Mouse (Mus musculus) left cerebral cortex, postnatal 25 days (tissue): Measurements from ENCODE around the gene Pot1a. TPM values are rescaled to one million over a fixed set of nuclear protein-coding genes. Genes with fewer than 3 reads are reported as not detected.

Experiments used
- DNase-seq, 2 experiments: peaks; one replicate each; pipeline ENCODE4 v3.0.0; 2022; ENCODE audit warnings: low spot score in 2 of 2, mixed read lengths in 1 of 2
- intact Hi-C: fragments of 180-260 bp; cut with DNase I; formaldehyde crosslinking; loops from one replicate; pipeline ENCODE4 v1.15.1; 2025
- total RNA-seq, 2 experiments: library from RNA; stranded (reverse); gene quantifications; 2 replicates each; pipeline ENCODE4 v1.2.3; 2021

Gene Pot1a
- total RNA-seq, result 10 to 100 TPM; 13.6 to 15.9 TPM

DNA sequence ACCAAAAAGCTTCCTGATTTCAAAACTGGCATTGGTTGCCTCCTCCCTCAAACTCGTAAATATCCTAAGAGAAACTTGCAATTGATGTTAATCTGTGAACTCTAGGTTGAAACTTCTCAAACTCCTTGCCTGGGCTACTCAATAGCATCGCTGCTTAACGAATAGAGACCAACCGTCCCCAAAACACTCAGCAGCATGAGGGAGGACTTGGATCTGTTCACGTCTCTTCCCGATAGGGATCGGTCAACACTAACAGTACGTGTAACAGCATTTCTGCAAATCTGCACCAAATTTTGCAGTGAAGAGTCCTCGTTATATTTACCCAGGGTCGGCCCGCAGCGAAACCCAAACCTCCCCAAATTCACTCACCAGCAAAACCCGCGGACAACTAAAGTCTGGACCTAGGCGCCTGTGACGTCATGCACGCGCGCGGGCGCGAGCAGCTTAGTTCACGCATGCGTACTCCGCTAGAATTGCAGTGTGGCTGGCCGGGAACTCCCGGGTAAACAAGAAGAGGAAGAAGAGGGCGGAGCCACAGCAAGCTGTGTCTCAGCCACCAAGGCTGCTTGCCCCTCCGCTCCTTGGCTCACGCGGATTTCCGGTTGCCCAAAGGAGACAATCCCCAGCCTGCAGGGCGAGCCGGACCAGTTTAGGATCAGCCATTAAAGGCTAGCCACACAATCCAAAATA lies at the start of gene Pot1a:
Pot1a (minus strand) TSS at position 441 of the 690 bp plus-strand sequence.
- intact Hi-C loops, result no loop called here
- peak; percentile 97 to 98 for DNase-seq

DNA sequence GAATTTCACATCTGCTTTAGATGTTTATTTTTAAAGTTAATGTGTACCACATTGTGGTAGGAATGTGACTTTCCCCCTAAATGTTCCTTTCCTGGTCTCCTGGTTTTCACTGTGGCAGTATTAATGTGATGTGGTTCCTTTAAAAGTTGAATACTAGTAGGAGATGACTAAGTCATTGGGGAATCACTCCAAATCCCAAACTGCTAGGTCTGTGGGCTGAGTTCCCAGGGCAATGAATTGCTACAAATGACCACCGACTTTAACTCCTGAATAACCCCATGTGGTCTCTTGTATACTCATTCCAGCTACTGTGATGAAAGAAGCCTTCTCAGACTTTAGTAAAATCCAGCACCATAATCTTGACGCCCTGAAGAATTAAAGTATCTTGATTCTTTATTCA lies 27.2 kb upstream of the Pot1a start:
- no peak for DNase-seq
- intact Hi-C loops, result no loop called here

DNA sequence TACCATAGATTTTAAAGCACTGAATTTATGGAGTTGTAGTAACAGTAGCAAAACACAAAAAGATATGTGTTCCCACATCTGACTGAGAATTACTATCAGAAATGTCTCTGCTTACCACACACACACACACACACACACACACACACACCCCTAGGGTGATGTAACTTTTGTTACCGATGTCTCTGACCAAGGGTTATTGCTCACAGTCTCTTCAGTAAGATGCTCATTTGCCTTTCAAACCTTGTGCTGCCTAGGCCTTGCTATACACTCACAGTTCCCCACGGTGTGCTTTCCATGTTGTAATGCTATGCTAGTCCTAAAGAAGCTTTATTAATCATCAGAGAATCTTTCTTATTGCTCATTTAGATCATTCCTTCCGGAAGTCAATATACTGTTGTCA lies 3.0 kb downstream of the Pot1a start:
- no peak for DNase-seq
- intact Hi-C loops, result no loop called here

DNA sequence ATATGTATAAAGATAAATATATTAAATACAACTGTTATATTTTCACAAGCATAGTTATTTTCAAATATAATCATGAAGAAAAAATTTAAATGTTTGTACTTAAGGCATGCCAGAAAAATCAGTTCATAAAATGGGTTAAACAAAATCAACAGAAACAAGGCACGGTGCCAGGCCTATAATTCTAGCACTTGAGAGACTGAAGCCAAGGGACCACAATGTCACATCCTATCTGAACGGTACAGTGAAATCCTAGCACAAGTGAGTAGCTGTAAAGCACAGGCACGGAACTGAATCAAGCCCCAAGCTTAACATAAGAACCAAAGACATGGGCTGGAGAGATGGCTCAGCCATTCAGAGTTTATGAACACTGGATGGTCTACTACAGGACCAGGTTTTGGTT lies 6.8 kb downstream of the Pot1a start:
- no peak for DNase-seq
- intact Hi-C loops, result no loop called here

DNA sequence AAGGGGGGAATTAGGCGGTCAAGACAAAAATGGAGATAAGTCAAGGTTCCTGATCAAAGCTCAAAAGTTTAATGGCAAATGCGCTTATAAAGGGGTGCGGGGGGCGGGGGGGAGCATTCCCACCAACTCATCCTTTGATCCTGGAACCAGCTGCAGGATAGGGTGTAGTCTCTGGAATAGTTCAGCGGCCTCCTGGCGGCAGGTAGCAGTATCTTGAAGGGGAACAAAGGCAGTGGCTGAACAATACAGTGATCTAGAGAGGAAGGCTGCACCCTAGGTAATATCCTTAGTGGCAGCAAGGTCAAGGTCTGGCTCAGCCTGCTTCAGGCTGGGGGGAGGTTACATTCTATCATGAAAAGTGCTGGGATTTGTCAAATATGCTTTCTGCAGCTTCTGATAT lies 7.8 kb downstream of the Pot1a start:
- intact Hi-C loops, result no loop called here
- DNase-seq, result no peak

DNA sequence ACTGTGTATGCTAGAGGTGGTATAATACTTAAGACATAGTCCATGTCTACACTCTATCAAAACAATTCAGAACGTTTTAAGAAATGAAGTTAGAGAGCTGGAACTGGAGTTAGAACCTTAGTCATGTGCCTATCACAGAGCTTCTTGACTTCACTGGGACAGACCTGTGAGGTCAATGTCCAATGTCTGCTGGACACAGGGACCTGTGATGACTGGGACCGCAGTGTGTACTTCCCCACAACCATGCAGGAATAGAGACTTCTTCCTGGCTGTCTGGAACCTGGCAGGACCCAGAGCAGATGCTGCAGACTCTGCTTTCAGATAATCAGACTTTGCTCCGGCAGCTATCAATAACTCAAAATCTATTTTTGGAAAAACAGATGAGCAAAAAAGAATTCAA lies 40.8 kb downstream of the Pot1a start:
- intact Hi-C loops, result loop anchor here (5.0 to 10.0 kb wide), 4 partner anchors 453 to 1233 kb away; no protein-coding TSS in a partner anchor
- DNase-seq, result no peak

DNA sequence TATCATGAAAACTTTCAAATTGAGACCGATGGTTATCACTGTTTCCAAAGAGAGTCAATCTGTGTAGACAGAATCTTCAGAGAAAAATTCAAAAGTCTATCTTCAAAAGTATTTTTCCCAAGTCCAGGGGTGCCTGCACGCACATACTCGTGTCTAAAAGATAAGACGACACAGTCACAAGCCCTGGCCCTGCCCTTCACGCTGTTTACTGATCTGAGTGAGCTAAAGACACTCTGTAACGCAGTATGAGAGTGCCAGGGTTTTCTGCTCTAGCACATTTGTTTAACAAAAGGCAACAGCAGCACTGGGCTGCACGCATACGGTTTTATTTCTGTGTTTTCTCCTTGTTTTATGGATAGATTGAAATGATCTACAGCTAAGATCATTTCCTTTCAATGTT lies 41.5 kb downstream of the Pot1a start:
- intact Hi-C loops, result loop anchor here (5.0 to 10.0 kb wide), 4 partner anchors 453 to 1233 kb away; no protein-coding TSS in a partner anchor

DNA sequence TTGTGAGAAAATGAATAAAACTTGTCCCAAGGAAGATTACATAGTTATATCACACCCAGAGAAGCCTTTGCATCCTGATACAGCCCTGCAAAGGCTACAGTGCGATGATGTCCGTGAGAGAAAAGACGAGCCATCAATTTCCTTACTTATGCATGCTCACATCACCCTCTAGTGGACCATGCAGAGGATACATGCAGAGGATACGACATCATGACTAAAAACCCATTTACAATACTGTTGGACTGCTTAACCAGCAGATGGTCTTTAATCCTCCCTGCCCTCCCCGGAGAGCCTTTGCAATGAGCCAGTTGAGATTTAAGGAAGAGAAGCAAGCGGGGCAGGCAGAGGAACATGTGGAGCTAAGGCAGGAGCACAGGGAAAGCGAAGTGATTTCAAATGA lies 42.0 kb downstream of the Pot1a start:
- intact Hi-C loops, result loop anchor here (5.0 to 10.0 kb wide), 4 partner anchors 452 to 1232 kb away; no protein-coding TSS in a partner anchor

More for the DNA sequence above, 41.5 kb downstream of the Pot1a start:
- DNase-seq, result no peak

DNA sequence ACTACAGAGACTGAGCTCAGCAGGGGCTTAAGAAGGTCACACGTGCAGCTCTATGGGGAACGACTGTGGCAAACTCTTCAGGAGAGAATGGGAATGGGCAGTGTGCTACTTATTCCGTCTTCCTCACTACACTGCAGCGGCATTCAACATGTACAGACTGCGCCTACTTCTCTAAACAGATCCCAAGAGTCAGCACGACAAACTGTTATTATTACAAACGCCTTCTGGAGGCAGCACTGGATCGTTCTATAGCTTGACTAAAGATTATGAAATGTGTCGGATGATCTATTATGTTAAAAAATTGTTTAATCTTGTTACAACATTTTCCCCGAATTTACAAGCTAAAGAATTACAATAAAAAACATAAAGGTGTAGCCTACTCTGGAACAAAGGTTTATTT lies 42.8 kb downstream of the Pot1a start:
- intact Hi-C loops, result loop anchor here (5.0 to 10.0 kb wide), 4 partner anchors 451 to 1231 kb away; no protein-coding TSS in a partner anchor
- DNase-seq, result peak; percentile 31 to 34

More for the DNA sequence above, 42.0 kb downstream of the Pot1a start:
- DNase-seq, result peak; percentile 32 to 70

DNA sequence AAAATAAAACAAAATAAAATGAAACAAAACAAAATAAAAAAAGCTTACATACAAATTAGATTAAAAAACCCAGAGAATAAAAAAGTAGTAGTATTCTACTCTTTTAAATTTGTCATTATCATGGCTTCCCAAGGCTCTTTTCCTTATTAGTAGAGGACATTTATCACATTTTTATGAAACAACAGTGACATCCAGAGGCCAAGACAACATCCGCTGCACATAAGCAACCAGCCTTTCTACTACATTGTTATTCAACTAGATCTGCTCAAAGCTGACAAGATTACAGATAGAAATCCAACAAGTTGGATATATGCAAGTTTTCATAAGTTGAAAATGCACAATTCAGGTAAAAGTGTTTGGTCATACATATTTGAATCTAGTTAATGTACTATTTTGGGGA lies 56.4 kb downstream of the Pot1a start:
- intact Hi-C loops, result no loop called here
- peak in 1 of 2 experiments; percentile 16 for DNase-seq

DNA sequence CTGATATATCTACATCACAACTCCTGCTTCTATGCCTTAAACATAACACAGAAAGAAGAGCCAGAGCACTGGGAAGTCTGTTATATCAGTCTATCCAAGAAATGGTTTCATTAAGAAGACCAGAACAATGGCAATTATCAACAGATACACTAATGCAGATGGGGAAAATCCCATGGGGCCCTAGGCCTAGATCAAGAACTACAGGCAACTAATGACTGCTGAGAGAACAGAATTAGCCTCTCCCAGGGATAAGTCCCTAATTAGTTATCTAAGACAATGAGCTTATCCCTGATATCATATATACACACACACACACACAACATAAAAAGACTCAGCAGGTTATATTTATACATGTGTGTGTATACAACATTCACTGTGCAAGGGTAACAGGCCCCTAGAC lies 72.5 kb downstream of the Pot1a start:
- DNase-seq, result no peak
- intact Hi-C loops, result no loop called here

DNA sequence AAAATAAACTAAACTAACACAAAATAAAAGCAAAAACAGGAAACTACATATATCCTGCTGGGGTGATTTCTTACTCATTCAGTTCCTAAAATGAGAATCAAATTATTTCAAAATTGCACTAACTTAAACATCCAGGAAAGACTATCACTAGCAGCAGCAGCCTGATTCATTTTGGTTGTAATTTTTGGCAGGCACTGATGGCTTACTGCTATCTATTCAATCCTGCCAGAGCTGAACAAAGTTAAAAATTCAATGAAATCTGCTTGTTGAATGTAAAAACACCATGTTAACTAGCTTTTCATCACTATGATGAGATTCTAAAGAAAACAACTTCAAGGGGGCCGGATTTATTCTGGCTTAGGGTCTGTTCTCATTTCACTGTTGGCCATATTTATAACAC lies 82.5 kb downstream of the Pot1a start:
- intact Hi-C loops, result no loop called here
- DNase-seq, result peak in 1 of 2 experiments; percentile 6

DNA sequence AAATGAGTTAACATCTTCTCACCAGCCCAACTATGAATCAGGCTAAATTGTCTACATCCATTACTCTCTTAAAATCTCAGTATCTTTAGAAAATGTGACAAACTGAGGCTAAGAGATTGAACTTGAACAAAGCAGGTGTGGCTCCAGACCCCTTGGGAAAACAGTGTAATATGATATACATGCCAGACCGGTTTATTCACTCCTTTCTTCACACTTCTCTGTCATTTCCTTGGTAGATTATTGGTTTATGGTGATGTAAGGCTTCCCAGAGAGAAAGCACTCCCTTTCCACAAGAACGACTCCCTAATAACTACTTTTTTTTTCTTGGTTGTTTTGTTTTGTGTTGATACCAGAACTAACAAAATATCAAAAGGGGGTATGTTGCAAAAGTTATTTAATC lies 98.4 kb downstream of the Pot1a start:
- DNase-seq, result no peak
- intact Hi-C loops, result no loop called here

DNA sequence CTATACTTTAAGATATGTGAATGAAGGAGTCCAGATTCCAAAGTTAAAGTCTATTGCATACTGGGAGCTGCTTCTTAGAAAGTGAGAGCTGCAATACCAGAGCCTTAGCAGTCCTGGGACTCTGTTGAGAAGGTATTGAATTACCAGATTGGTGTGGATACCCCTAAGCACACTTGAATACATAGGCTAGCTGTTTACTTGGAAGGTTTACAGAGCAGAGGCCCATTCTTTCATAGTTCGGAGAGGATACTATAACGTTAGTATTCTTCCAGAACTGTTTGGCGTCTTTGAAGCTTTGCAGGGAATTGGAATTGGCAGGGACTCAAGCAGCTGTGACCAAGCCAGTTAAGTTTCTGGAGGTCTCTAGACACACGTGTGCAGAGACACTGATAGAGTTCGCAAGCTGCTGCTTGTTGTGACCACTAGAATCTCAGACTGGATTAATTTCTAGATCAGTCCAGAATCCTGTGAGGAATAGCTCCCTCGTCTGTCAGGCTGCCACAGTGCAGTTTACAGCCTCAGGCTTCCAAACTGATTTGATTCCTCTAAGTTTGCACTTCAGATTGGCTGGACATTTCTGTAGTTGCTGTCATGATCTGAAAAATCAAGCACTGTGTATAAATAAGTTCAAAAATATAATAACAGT lies 99.7 kb downstream of the Pot1a start:
- intact Hi-C loops, result loop anchor here (2.0 to 5.0 kb wide), 3 partner anchors 392 to 987 kb away; no protein-coding TSS in a partner anchor
- DNase-seq, result peak; percentile 65 to 77

DNA sequence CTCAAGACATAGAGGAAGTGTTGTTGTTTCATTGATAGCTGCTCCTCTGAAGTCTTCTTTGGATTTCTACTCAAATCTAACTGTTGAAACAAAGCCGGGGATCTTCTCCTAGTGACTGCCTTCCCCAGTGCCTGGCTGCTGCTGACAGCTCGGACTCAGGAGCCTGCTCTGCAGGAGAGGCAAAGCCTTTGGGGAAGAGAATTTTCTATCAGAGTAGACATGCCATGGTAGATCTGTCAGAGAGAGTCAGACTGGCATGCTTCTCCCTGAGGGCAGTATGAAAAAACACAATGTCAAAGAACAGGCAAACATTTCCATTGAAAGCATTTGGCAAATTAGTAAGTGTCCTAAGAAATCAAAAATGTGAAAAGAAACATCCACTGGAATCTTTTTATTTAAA lies 109.1 kb downstream of the Pot1a start:
- intact Hi-C loops, result no loop called here
- DNase-seq, result no peak

Other genes starting within 250 kb of the Pot1a start
- gene Gpr37, start 118.5 kb downstream of the Pot1a start, total RNA-seq, result 10 to 100 TPM; 12.8 to 16.9 TPM